Mouse (Mus musculus) cerebellum, adult 2 months (tissue): Measurements from ENCODE around the gene Epha4.

Experiments used
- CTCF ChIP-seq: fragments of 200-500 bp; IDR thresholded peaks from 2 replicates; pipeline ENCODE4 v1.5.1; 2011; ENCODE audit warnings: low read depth, mild to moderate bottlenecking, control low read depth, low read length, moderate library complexity, borderline replicate concordance; ENCODE audit not compliant: insufficient read depth
- POLR2A ChIP-seq: fragments of 200-500 bp; IDR thresholded peaks from 2 replicates; pipeline ENCODE4 v1.6.1; 2011; ENCODE audit warnings: low read length, control low read depth, borderline replicate concordance; ENCODE audit not compliant: insufficient read depth

GRCm38 (mm10) chr1:77452721-77453120 is 62.2 kb downstream of the Epha4 start:
- no peak for TF ChIP-seq POLR2A
- TF ChIP-seq CTCF: no peak
